Mouse (Mus musculus): ENCODE data around the gene Glyctk.

Gene Glyctk

GRCm38 (mm10) chr9:106158037-106158491 is at the start of gene Glyctk:
Glyctk (minus strand) TSS chr9:106158138.
- DNase-seq, result no peak

- no peak for DNase-seq
Observed at GRCm38 (mm10) chr9:106206515-106206914, 48.6 kb upstream of the Glyctk start.

- no peak for DNase-seq
Observed at GRCm38 (mm10) chr9:106205713-106206290, 47.9 kb upstream of the Glyctk start.

GRCm38 (mm10) chr9:106203990-106204851 is 46.3 kb upstream of the Glyctk start:
- no peak for DNase-seq

- DNase-seq, result peak; percentile 91
Observed at GRCm38 (mm10) chr9:106202819-106203636, 45.1 kb upstream of the Glyctk start, which contains the start of gene Twf2. Twf2 (plus strand) TSS chr9:106203108.

- no peak for DNase-seq
Observed at GRCm38 (mm10) chr9:106201895-106202294, 44.0 kb upstream of the Glyctk start.

GRCm38 (mm10) chr9:106199535-106200272 is 41.8 kb upstream of the Glyctk start, which contains the start of gene Ppm1m:
Ppm1m (minus strand) TSS chr9:106199746.
- DNase-seq, result no peak

- no peak for DNase-seq
Observed at GRCm38 (mm10) chr9:106198962-106199458, 41.1 kb upstream of the Glyctk start.

- DNase-seq, result no peak
Observed at GRCm38 (mm10) chr9:106197732-106198131, 39.8 kb upstream of the Glyctk start.

GRCm38 (mm10) chr9:106197081-106197713 is 39.3 kb upstream of the Glyctk start:
- no peak for DNase-seq

- no peak for DNase-seq
Observed at GRCm38 (mm10) chr9:106195693-106196092, 37.8 kb upstream of the Glyctk start.

GRCm38 (mm10) chr9:106193930-106194807 is 36.2 kb upstream of the Glyctk start:
- DNase-seq, result peak; percentile 51

- DNase-seq, result peak; percentile 57
Observed at GRCm38 (mm10) chr9:106192998-106193397, 35.1 kb upstream of the Glyctk start.

GRCm38 (mm10) chr9:106192024-106192423 is 34.1 kb upstream of the Glyctk start:
- no peak for DNase-seq

GRCm38 (mm10) chr9:106191355-106191754 is 33.4 kb upstream of the Glyctk start:
- DNase-seq, result no peak

- DNase-seq, result no peak
Observed at GRCm38 (mm10) chr9:106183996-106184395, 26.1 kb upstream of the Glyctk start.

GRCm38 (mm10) chr9:106182146-106182545 is 24.2 kb upstream of the Glyctk start:
- DNase-seq, result no peak

GRCm38 (mm10) chr9:106179964-106180363 is 22.0 kb upstream of the Glyctk start:
- no peak for DNase-seq

- no peak for DNase-seq
Observed at GRCm38 (mm10) chr9:106179454-106179853, 21.5 kb upstream of the Glyctk start.

- no peak for DNase-seq
Observed at GRCm38 (mm10) chr9:106177799-106178198, 19.9 kb upstream of the Glyctk start.

- no peak for DNase-seq
Observed at GRCm38 (mm10) chr9:106176769-106177168, 18.8 kb upstream of the Glyctk start.
